Mouse (Mus musculus): ENCODE measurements around the gene Abtb2.

DNA sequence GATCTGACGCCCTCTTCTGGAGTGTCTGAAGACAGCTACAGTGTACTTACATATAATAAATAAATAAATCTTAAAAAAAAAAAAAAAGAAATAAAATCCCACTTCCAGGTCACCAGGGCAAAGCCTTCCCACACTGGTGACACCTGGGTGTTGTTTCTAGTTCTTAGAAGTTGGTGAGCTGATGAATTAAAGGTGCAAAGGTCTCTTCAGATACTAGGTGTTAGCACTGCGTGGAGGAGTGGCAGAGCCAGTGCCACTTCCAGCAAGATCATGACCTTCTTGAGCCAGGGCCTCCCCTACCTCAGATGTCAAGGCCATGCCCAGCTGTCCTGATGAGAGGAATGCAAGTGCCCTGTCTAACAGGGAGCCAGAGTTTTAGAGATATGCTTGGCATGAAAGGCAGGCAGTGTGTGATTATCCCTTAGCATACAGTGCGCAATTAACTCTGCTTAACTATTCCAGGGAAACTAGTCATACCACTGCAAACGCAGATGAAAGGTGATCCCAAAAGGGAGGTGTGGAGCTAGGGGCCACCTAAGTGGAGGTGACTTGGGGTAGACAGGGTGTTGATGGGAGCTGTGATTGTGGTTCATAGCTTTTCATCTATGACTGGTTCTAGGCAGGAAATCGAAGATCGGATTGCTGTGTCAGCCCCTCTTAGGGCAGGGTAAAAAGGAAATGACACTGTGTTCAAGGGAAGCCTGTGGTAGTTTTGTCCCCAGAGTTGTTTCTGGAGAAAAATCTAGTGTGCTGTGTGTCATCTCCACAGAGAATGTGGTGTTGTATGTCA lies 66.2 kb downstream of the Abtb2 start:
- TF ChIP-seq POLR2A (IDR thresholded peaks at IDR 0.05; ENCODE audit: borderline replicate concordance, control insufficient read depth, low read depth, low read length) (no peak), CTCF (IDR thresholded peaks at IDR 0.05; ENCODE audit: control insufficient read depth, insufficient read depth, low read length) (no peak)

All from bone marrow, adult 2 months (tissue).